Mouse (Mus musculus) brain, embryonic 14.5 days (tissue): ENCODE measurements around the gene Pagr1a.

ENCODE experiments used
- CTCF ChIP-seq: fragments of 200-500 bp; IDR thresholded peaks from 2 replicates; pipeline ENCODE4 v1.5.1; 2012; ENCODE audit warnings: inconsistent platforms, mild to moderate bottlenecking, moderate library complexity, borderline replicate concordance; ENCODE audit not compliant: insufficient read depth, insufficient read length; ENCODE audit errors: extremely low read depth
- POLR2A ChIP-seq: fragments of 200-500 bp; IDR thresholded peaks from 2 replicates; pipeline ENCODE4 v1.6.1; 2012; ENCODE audit warnings: mild to moderate bottlenecking, inconsistent platforms, borderline replicate concordance; ENCODE audit not compliant: poor library complexity, insufficient read depth, insufficient read length, severe bottlenecking; ENCODE audit errors: extremely low read depth

- no peak for TF ChIP-seq CTCF
- TF ChIP-seq POLR2A, result no peak
Measured at GRCm38 (mm10) chr7:127022528-127023271, 5.5 kb upstream of the Pagr1a start.
